Mouse (Mus musculus) liver, embryonic 16.5 days (tissue): ENCODE measurements at regions not wholly inside any gene's neighbourhood (a gene's known extent, or its start where the extent isn't known, plus 50 kb on each side); places are given as distances from the start of the nearest gene placed in this dataset.

Experiments
- ATAC-seq: fragments of 200-750 bp; cut with Nextera tagmentation; 2 replicates; pipeline ENCODE4 v1.8.0; 2017; ENCODE audit warnings: low read depth, mild to moderate bottlenecking, moderate number of reproducible peaks, moderate library complexity
- H3K27ac ChIP-seq: fragments of 300-500 bp; sonication (generic); 2 replicates; pipeline ENCODE4 v1.5.1; 2014; ENCODE audit warnings: mild to moderate bottlenecking, low read length
- H3K27me3 ChIP-seq: fragments of 300-500 bp; sonication (generic); 2 replicates; pipeline ENCODE4 v1.6.1; 2014; ENCODE audit warnings: low read depth, low read length, mixed read lengths; ENCODE audit not compliant: control insufficient read depth, insufficient read depth
- H3K36me3 ChIP-seq: fragments of 300-500 bp; sonication (generic); 2 replicates; pipeline ENCODE4 v1.6.1; 2014; ENCODE audit warnings: mild to moderate bottlenecking; ENCODE audit not compliant: control insufficient read depth, insufficient read depth
- H3K4me1 ChIP-seq: fragments of 300-500 bp; sonication (generic); 2 replicates; pipeline ENCODE4 v1.6.1; 2014; ENCODE audit warnings: low read depth, low read length, mixed read lengths; ENCODE audit not compliant: control insufficient read depth
- H3K4me2 ChIP-seq: fragments of 300-500 bp; sonication (generic); 2 replicates; pipeline ENCODE4 v1.6.1; 2014; ENCODE audit warnings: low read depth, low read length, mixed read lengths
- H3K4me3 ChIP-seq: fragments of 300-500 bp; sonication (generic); 2 replicates; pipeline ENCODE4 v1.5.1; 2014; ENCODE audit warnings: low read depth, mild to moderate bottlenecking, low read length
- H3K9ac ChIP-seq: fragments of 300-500 bp; sonication (generic); 2 replicates; pipeline ENCODE4 v1.6.1; 2014; ENCODE audit warnings: low read depth, low read length
- H3K9me3 ChIP-seq: fragments of 300-500 bp; sonication (generic); replicated peaks from 2 replicates; pipeline ENCODE4 v1.6.1; 2016; ENCODE audit warnings: low read length; ENCODE audit not compliant: control insufficient read depth
- WGBS: fragments of 180-500 bp; shearing (Covaris S2); extraction: QIAGEN DNeasy Blood & Tissue Kit; methylation state at CpG from one replicate; pipeline ENCODE4 v1.1.7; 2014; ENCODE audit not compliant: insufficient replicate concordance; 5-methylcytosine and 5-hydroxymethylcytosine counted together

DNA sequence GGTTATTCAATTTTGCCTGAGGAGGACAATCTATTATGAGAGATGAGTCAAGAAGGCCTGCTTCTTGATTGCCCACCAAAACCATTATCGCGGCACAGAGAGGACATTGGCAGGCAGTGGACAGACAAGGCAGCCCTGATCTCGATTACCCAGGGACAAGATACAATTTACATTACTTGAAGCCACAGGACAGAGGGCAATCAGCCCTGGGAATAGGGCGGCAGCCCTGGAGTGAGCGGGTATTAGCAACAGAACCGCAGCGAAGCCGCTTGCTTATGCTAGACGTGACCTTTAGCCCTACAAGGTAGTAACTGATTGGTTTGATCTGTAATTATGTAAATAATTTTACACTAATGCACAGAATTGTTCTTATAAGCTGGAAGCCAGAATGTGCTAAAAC is 586.0 kb upstream of the Pitx2 start:
- Histone ChIP-seq H3K9ac (no peak overlapping the region), H3K9me3 (no peaks in the 10 kb centered on the region), H3K4me2 (no peak overlapping the region), H3K27ac (no peak overlapping the region), H3K36me3 (no peaks in the 10 kb centered on the region), H3K27me3 (no peaks in the 10 kb centered on the region), H3K4me1 (no peaks in the 10 kb centered on the region), H3K4me3 (no peak overlapping the region)
- WGBS = 74% methylated on average over 9 of the region's 9 CpGs
- ATAC-seq = no peak

GRCm38 (mm10) chr3:128610731-128611130 is 588.9 kb upstream of the Pitx2 start:
- Histone ChIP-seq H3K27ac (no peak overlapping the region), H3K27me3 (no peaks in the 10 kb centered on the region), H3K4me3 (no peak overlapping the region), H3K4me1 (no peaks in the 10 kb centered on the region), H3K9ac (no peak overlapping the region), H3K9me3 (no peaks in the 10 kb centered on the region), H3K36me3 (no peaks in the 10 kb centered on the region), H3K4me2 (no peak overlapping the region)
- ATAC-seq = no peak
- 84% methylated on average over 6 of the region's 6 CpGs for WGBS

DNA sequence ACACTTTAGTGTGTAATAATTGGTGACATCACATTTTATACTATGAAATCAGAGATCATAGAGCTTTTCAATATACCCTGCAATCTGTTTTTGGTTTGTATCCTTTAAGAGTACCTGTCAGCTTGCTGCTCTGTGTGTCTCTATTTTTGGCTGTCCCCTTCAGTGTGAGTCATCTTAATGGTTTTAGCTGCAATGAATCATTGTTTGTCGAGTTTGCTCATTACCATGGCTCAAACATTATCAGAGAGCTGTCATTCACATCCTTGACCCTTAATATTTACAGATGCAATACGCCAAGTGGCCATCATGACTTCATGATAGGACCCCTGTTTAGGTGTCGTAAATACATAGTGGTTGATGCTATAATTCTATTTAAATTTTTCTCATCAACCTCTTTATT is 591.0 kb upstream of the Pitx2 start:
- Histone ChIP-seq H3K4me1 (no peaks in the 10 kb centered on the region), H3K27me3 (no peaks in the 10 kb centered on the region), H3K36me3 (no peaks in the 10 kb centered on the region), H3K4me3 (no peak overlapping the region), H3K9ac (no peak overlapping the region), H3K9me3 (no peaks in the 10 kb centered on the region), H3K27ac (no peak overlapping the region), H3K4me2 (no peak overlapping the region)
- ATAC-seq = no peak
- WGBS = 40% methylated on average over 3 of the region's 3 CpGs

GRCm38 (mm10) chr3:128575339-128576129 is 624.1 kb upstream of the Pitx2 start:
- no peaks in the 10 kb centered on the region for H3K4me1 ChIP-seq
- no peak overlapping the region for H3K27ac ChIP-seq
- no peak overlapping the region for H3K4me3 ChIP-seq
- no peaks in the 10 kb centered on the region for H3K9me3 ChIP-seq
- H3K27me3 ChIP-seq = no peaks in the 10 kb centered on the region
- H3K4me2 ChIP-seq = no peak overlapping the region
- ATAC-seq = no peak
- H3K9ac ChIP-seq = no peak overlapping the region
- 44% methylated on average over 2 of the region's 2 CpGs for WGBS
- H3K36me3 ChIP-seq = no peaks in the 10 kb centered on the region

GRCm38 (mm10) chr3:128570551-128570950 is 629.1 kb upstream of the Pitx2 start:
- 62% methylated on average over 3 of the region's 3 CpGs for WGBS
- Histone ChIP-seq H3K27ac (no peak overlapping the region), H3K36me3 (no peaks in the 10 kb centered on the region), H3K4me1 (no peaks in the 10 kb centered on the region), H3K9ac (no peak overlapping the region), H3K27me3 (no peaks in the 10 kb centered on the region), H3K4me3 (no peak overlapping the region), H3K4me2 (no peak overlapping the region), H3K9me3 (no peaks in the 10 kb centered on the region)
- ATAC-seq = no peak

GRCm38 (mm10) chr3:128565386-128565785 is 634.3 kb upstream of the Pitx2 start:
- Histone ChIP-seq H3K36me3 (no peaks in the 10 kb centered on the region), H3K27ac (no peak overlapping the region), H3K27me3 (no peaks in the 10 kb centered on the region), H3K9ac (no peak overlapping the region), H3K4me3 (no peak overlapping the region), H3K4me1 (no peaks in the 10 kb centered on the region), H3K4me2 (no peak overlapping the region), H3K9me3 (no peaks in the 10 kb centered on the region)
- ATAC-seq = no peak
- WGBS = 70% methylated on average over 8 of the region's 8 CpGs

GRCm38 (mm10) chr3:128546416-128547327 is 650.5 kb upstream of the Fam241a start:
- H3K9ac ChIP-seq = no peak overlapping the region
- no peak overlapping the region for H3K27ac ChIP-seq
- no peaks in the 10 kb centered on the region for H3K36me3 ChIP-seq
- H3K9me3 ChIP-seq = no peaks in the 10 kb centered on the region; the same call in 1 of the 2 replicates
- 55% methylated on average over 9 of the region's 9 CpGs for WGBS
- H3K4me3 ChIP-seq = no peak overlapping the region
- 0 out of 2 replicates have a peak, but pooled peaks have one; percentile 32 for ATAC-seq
- no peaks in the 10 kb centered on the region for H3K4me1 ChIP-seq
- no peak overlapping the region for H3K4me2 ChIP-seq
- H3K27me3 ChIP-seq = no peaks in the 10 kb centered on the region

- ATAC-seq = no peak
- Histone ChIP-seq H3K4me1 (no peaks in the 10 kb centered on the region), H3K9me3 (no peaks in the 10 kb centered on the region), H3K9ac (no peak overlapping the region), H3K4me3 (no peak overlapping the region), H3K27ac (no peak overlapping the region), H3K4me2 (no peak overlapping the region), H3K27me3 (no peaks in the 10 kb centered on the region), H3K36me3 (no peaks in the 10 kb centered on the region)
- 71% methylated on average over 4 of the region's 4 CpGs for WGBS
Observed at GRCm38 (mm10) chr3:128525427-128525826, 629.3 kb upstream of the Fam241a start.

- no peak for ATAC-seq
- Histone ChIP-seq H3K9me3 (no peaks in the 10 kb centered on the region), H3K9ac (no peak overlapping the region), H3K4me3 (no peak overlapping the region), H3K4me1 (no peaks in the 10 kb centered on the region), H3K36me3 (no peaks in the 10 kb centered on the region), H3K27ac (no peak overlapping the region), H3K4me2 (no peak overlapping the region), H3K27me3 (no peaks in the 10 kb centered on the region)
- 62% methylated on average over 7 of the region's 7 CpGs for WGBS
Observed at GRCm38 (mm10) chr3:128520671-128521103, 624.6 kb upstream of the Fam241a start.
